Mouse (Mus musculus): ENCODE measurements around the gene Alpk1.

Alpk1 gene

DNA sequence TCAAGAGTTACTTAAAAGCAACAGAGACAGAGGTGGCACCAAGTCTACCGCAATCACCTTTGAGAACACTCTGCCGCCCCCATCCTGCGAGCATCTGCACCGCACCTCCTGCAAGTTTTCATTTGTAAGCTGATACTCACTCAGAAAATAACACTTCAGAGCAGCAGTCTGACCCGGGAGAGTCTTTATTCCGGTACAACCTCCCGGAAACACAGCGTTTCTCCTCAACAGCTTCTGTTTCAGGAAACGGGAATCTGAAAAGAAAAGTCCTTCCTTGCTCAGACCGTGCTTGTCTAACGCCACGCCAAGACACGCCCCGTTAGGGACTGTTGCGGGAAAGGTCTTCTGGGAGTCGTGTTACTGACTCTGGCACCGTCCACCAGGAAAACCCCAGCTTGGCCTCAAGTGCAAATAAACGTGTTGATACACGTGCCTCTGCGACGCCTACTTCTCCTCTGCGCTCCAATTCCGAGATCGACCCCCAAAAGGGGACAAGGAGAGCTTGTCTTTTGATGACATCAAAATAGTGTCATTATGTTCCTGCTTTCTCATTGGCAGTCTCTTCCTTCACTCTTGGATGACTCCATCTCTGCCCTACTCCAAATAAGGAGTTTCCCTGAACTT is at the start of gene Alpk1:
Gene Alpk1, minus strand, starts transcription at position 507 of the 624 bp plus-strand sequence.
- in situ Hi-C loops (cut with MseI, MboI): no loop called here

DNA sequence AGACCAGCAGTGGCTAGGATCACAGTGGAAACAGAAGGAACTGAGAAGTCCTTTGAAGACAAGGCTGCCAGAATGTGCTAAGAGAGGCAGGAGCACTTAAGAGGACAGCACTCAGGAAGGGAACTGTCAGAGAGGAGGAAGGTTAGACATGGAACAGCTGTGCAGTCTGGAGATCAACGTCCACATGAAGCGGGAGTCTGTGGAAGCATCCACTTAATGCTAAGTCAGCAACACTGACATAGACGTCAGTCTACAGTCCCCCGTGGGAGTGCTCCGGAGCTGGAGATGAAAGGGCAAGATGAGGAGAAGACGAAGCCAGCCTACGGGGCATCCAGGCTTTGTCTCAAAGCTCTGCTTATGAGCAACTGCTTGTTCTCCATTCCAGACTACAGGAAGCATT is 46.8 kb upstream of the Alpk1 start:
- in situ Hi-C loops (cut with MseI, MboI): no loop called here

DNA sequence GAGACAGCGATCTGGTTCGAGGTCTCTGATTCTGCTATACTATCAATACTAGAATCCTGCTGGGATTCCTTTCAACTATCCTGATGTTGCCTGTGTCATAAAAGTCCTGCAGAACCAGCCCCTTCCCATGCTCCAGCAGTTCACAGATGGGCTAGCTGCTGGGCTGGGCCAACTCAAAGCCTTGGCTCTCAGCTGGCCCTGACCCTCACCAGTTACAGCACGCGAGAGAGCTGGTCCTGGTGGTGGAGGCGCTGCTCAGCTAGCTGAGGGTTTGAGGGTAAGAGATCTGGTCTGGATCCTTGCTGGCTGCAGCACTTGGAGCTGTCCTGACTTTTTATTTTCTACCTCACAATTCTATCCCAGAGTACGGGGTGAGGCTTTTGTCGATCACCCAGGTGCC is 46.2 kb upstream of the Alpk1 start:
- in situ Hi-C loops (cut with MseI, MboI): no loop called here

DNA sequence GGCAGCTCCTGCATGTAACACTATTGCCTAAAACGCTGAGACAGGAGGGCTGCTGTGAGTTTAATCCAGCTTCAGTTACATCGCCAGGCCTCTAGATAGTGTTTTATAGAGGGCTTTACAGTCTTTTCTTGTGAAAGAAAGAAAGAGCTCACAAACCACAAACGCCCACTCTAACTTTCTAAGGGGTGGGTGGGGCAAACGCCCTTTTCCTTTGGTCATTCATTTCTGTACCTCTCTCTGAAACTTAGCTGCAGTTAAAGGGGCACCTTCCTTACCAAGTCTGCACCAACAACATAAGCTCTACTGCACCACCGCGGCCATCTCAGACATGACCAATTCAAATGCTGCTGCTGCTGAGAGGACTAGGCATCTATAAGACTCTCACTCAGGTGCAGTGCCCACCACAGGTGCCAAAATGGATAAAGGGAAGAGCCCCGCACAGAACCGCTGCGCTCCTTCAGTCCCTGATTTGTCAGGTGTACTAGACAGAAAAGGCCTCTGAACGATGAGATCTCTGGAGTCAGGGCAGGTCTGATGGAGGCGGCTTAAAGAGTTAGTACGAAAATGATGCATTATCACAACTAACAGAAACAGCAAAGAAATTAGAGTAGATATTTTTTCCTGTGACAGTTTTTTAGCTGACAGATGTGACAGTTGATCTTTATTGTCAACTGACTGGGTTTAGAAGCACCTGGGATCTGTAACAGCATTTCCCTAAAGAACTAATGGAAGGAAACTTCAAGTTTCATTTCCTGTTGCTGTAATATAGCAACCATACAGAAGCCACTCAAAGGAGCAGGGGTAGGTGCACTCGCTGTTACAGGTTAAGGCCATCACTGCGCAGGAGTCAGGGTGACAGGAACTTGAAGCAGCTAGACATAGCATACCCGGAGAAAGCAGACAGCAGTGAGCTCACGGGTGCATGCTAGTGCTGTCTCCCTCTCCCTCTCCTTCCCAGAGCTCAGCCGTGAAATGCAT is 43.8 kb upstream of the Alpk1 start:
- in situ Hi-C loops (cut with MseI, MboI): no loop called here

DNA sequence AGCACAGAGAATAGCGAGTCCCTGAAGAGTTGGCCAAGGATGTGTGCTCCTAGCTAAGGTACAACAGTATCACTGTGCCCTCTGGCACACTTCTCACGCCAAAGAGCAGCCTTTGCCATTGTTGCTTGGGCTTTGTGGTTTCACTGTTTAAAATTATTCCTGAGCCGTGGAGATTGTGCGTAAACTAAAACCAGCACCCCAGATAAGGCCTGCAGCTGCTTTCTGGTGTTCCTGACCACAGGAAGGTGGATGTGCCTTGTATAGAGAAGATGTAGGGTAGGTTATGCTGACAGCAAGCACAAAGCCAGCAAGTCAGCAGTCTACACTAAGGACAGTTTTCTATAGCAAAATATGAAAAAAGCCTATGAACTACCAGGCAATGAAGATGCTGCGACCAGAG is 40.9 kb upstream of the Alpk1 start:
- in situ Hi-C loops (cut with MseI, MboI): no loop called here

DNA sequence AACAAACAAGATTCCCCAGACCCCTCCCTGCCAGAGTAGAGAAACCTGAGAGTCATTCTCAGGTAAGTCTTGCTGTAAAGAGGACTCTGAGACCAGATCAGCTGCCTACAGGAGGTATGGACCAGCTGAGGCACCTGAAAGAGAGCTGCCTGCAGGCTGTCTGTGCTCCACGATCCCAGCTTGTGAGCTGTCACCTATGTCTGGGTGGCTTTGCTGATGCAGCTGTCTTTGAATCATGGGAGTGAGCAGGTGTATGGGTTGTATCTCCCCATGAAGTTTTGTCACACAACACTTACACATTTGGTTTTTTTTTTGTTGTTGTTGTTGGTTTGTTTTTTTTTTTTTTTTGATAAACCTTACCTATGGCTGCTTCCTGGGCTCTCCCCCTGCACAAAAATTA is 40.1 kb upstream of the Alpk1 start:
- in situ Hi-C loops (cut with MseI, MboI): no loop called here

DNA sequence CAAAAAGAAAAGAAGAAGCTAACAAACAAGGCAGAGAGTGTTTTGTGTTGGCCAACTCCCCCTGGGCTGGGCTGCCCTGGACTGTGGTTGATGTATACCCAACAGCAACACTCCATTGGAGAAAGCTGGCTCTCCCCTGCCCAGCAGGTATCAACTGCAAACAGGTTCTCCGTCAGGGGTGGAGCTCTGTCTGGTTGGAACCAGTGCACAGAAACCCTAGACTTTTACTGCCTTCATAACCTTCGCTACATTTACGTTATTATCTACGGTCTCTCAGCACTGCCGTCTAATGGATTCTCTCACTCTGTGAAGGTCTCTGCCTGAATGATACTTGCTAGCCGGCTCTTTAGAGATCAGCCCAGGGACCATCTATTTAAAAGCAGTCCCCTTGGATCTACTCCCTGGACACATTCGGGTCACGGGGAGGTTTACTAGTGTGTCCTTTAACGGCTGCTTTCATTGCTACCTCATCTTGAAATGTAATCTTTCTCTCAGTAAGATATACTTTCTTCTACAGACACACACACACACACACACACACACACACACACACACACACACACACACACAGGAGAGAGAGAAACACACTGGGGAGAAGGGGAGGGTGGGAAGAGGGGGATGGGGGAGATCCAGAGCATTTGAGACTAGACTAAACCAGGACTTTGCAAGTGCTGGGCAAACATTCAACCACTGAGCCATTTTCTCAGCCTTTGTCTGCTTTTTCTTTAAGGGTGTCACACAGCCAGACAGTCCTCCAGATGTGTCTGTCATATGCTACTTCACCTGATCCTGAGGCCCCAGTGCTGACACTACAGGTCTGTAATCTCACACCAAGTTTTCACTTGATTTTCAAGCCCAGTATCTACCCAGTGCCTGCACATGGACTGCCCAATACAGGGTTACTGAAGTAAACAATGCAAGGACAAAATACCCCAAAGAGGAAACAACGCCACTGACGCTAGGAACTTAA is 38.7 kb upstream of the Alpk1 start:
- in situ Hi-C loops (cut with MseI, MboI): no loop called here

DNA sequence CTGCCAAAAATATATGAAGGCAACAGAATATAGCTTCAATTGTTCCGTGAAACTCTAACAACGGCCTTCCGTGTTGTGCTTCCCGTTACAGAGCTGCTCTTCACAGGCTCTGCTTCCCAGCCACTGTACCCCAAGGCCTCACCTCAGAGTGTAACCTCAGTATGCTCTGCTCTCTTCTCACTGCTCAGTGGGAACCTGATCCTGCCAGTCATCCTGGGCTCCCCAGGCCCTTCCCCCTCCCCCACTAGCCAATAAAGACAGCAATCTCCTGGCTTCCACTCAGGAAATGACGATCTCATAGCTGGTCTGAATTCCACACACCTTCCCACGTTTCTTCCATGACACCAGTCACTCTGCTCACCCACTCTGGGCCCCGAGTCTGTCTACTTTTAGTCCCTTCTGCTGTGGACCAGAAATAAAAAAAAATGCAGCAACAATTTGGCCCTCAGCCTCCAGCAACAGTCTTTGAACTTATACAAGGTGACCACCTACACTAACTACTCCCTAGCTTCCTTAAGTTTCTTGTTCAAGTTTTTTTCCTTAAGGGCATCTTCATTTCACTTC is 36.9 kb upstream of the Alpk1 start:
- in situ Hi-C loops (cut with MseI, MboI): no loop called here

DNA sequence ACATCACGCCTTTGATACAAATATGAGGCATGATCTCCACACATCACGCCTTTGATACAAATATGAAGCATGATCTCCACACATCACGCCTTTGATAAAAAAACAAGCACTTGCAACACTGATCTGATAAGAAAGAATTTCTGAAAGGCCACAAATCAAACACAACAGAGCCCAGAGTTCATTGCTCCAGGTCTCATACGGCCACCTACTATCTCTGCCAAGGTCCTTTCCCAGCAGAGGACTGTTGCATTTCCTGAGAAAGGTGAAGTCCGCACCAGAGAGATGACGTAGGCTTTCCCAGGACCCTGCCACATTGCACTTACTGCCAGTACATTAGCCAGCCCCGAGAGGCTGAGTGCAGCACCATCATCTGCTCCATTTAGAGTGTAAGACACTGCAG is 28.8 kb upstream of the Alpk1 start:
- in situ Hi-C loops (cut with MseI, MboI): no loop called here

DNA sequence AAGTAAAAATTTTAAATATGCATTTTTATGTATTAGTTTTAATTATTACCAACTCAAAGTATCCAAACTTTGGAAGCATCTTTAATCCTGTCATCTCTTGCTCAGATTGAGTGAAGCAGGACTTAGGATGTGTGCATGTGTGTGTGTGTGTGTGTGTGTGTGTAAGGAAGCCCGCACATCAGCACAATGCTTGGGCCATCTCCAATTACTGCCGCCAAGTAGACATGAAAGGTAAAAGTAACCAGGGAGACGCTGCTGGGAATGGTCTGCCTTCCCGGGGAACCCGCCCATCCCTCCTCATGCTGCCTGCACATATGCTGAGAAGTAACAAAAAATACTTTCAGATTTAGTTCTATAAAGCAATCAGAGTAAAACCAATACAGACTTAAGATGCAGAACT is 27.5 kb upstream of the Alpk1 start:
- in situ Hi-C loops (cut with MseI, MboI): no loop called here

DNA sequence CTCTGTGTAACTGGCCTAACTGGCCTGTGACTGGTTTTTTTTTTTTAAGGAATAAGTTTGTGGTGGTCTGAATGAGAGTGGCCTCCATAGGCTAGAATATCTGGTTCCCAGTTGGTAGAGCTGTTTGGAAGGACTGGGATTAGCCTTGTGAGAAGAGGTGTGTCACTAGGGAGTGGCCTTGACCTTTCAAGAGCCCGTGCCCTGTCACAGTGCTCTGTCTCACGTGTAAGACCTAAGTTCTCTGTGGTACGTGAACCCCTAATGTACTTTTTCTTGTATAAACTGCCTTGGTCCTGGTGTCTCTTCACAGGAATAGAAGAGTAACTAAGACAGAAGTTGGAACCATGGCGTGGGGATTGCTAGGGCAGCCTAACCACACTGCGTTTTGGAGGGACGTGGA is 25.7 kb upstream of the Alpk1 start:
- in situ Hi-C loops (cut with MseI, MboI): no loop called here

DNA sequence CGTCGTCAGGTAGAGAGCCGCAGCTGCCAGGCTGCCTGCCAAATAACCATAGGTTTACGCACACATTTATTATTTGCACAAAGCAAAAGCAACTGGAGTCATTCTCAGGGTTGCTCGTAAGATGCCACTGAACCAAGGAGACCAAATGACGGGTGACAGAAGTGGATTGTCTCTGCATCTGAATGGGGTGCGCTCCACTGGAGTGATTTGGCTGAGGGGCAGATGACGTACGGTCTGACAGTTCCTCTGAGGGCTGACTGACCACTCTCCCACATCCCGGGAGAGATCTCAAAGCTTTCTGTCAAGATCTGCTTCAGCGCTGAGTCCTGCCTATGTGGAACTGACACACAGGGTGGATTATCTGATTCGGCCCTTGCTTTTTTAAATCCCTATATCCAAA is 24.7 kb upstream of the Alpk1 start:
- in situ Hi-C loops (cut with MseI, MboI): no loop called here

DNA sequence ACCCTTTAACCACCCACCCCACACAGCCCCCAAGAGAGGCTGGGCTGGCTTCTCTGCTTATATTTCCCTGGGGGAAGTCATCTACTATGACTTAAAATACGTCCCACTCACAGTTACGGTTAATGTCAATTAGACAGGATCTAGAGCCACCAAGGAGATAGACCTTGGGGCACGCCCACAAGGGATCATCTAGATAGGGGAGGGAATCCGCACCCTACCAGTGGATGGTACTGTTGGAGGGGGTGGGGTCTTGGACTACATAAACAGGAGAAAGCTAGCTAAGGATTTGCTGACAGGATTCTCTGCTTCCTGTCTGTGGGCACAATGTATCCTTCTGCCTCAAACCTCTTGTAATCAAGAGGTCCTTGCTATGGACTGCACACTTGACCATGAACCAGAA is 24.1 kb upstream of the Alpk1 start:
- in situ Hi-C loops (cut with MseI, MboI): no loop called here

DNA sequence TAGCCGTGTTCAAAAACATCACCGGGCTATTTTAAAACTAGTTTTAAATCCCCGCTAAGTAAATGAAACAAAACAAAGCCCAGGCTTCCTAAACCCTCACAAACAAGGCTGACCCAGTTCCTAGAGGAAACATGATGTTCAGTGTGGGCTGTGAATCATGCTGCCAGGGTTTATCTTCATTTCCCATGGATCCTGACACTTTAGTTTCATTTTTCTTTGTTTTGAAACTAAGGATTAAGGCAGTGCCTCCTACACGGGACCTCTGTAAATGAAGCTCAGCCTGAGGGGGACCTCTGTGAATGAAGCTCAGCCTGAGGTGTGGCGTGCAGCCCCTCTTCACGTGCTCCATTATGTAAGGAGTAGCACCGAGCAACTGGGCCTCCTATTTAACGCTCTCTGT is 22.5 kb upstream of the Alpk1 start:
- in situ Hi-C loops (cut with MseI, MboI): no loop called here

DNA sequence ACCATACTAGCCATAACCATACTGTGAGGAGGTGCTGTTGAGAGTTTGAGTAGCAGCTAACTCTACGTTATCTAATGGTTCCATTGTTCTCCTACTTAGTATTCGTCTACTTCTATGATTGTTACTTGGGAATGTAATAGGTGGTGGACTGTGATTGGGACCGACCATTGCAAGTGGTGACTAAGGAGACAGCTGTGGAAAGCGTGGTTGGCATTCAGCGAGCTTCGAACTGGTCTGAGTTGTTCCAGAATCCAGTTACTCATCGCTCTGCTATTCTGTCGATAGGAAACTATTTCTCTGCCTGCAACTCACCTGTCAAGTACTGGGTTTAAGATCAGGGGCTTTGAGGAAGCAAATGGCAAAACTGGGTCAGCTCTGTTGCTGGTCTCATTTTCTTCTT is 20.8 kb upstream of the Alpk1 start:
- in situ Hi-C loops (cut with MseI, MboI): no loop called here

DNA sequence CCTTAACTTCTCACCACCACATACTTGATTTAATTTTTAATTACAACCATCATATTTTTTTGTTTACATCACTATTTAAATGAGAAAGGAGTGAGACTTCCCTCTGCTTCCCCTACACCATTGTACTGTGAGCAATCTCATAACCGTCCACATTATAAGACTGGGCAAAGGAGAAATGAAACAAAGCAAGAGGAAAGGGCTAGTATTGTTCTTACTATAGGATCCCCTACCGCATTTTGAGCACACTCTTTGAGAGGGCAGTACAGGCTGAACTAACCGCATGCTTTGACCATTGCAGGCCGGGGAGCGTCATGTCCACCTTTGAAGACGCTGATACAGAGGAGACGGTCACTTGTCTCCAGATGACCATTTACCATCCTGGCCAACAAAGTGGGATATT is 15.9 kb upstream of the Alpk1 start:
- in situ Hi-C loops (cut with MseI, MboI): no loop called here

DNA sequence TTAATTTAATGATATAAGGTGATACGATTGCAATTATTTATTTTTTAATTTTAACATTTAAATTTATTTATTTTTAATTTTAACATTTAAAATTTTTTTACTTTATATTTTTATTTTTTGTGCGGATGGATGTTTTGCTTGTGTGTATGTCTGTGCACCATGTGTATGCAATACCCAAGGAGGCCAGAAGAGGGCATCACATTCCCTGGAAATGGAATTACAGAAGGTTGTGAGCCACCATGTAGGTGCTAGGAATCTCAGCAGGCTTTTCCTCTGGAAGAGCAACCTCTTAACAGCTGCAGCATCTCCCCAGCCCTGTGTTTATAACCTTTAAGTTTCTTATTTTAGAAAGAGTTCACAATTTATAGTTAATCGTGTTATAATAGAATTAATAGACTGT is 15.4 kb upstream of the Alpk1 start:
- in situ Hi-C loops (cut with MseI, MboI): no loop called here

DNA sequence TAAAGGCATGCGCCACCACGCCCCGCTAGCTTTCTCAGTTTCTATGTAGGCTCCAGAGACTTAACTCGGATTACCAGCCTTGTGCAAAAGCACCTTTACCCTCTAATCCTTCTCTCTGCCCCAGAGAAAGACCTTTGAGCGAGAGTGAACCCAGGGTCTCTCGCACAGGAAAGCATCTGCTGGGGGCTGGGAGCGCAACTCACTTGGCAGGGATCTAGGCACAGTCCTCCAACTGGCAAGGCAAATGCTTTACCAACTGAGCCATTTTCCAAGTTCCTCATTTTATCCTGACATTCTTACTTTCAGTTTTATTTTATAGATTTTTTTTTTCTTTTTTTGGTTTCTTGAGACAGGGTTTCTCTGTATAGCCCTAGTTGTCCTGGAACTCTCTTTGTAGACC is 12.7 kb upstream of the Alpk1 start:
- in situ Hi-C loops (cut with MseI, MboI): no loop called here

DNA sequence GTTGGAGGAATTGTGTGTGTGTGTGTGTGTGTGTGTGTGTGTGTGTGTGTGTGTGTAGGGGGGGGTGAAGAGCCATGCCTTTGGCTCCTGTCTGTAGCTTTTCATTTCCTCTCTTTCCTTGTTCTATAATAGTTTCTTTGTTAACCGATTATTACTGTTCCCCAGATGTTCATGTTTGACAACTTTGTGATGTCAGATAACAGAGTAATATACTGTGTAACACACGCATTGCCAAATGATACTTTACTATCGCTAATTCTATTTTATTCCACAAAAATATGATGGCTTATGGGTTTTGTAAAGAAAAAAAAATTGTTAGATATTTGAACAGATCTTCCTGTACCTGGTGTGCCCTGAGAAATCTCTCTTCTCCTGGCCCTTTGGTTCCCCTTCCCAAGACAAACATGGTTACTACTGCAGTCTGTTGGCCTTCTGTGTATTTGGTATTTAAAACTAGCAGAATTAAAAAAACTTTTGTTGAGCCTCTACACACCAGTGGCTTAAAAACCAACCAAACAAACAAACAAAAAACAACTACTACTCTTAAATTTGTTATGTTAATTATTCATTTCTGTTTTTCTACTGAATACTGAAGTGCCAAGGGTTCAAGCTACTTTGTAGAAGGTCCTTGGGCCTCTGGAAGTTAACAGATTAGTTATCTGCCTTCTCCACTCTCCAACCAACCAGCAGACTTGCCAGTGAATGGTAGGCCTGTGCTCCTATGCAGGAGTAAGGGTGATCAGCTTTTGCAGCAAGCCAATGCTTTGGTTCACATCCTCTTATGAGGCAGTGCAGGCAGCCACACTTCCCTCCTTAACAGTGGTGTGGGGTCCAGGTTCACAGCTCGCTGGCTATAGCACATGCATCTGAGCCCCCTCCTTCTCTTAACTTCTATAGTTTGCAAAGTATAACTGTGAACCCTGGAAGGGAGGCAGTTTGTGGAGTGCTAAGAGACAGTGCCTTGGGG is 11.6 kb upstream of the Alpk1 start:
- in situ Hi-C loops (cut with MseI, MboI): no loop called here

DNA sequence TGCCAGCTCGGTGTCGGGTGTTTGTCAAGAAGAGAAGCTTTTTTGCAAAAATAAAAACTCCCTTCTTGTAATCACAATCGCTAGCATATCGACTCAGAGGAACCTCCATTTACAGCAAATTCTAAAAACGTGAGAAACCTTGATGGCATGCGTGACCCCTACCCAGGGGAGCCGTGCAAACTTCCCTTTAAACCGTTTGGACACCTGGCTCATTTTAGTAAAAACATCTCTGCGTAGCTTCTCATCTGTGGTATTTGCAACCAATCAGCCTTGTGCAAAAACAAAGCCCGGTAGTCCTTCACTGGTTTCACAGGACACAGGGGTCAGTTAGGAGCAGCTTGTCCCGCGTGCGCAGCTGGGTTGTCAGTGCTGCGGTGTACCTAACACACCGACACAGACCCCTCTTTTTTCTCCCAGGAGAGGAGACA is 10.7 kb upstream of the Alpk1 start:
- in situ Hi-C loops (cut with MseI, MboI): no loop called here
